Mouse (Mus musculus) lung, postnatal 0 days (tissue): Measurements from ENCODE around the gene Npff.

Experiments
- CTCF ChIP-seq: IDR thresholded peaks from 2 replicates; pipeline ENCODE4 v1.5.1; 2016; ENCODE audit warnings: antibody characterized with exemption, mild to moderate bottlenecking
- EP300 ChIP-seq: IDR thresholded peaks from 2 replicates; pipeline ENCODE4 v1.6.1; 2016; ENCODE audit warnings: antibody characterized with exemption, mild to moderate bottlenecking, control low read depth

DNA sequence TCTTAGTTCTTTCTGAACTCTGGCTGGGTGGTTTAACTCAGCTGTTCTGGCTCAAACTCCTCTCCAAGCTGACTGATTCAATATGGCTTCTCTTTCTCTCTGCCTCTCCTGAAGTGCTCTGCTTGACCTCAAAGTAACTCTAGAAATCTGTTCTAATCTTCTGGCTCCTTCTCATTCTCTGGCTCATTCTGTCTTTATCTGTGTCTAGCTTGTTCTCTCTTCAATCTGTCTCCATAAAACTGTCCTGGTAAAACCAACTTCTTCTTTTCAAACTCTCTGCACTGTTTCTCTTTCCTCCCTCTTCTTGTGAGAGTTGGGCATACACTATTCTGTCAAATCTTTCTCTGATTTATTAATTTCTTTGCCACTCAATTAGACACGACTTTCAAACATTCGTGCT, 43.1 kb upstream of the Npff start:
- no peak for TF ChIP-seq EP300
- TF ChIP-seq CTCF = no peak
